ENCODE assay signal across 13 mouse cellular contexts in the genomic region with DNA sequence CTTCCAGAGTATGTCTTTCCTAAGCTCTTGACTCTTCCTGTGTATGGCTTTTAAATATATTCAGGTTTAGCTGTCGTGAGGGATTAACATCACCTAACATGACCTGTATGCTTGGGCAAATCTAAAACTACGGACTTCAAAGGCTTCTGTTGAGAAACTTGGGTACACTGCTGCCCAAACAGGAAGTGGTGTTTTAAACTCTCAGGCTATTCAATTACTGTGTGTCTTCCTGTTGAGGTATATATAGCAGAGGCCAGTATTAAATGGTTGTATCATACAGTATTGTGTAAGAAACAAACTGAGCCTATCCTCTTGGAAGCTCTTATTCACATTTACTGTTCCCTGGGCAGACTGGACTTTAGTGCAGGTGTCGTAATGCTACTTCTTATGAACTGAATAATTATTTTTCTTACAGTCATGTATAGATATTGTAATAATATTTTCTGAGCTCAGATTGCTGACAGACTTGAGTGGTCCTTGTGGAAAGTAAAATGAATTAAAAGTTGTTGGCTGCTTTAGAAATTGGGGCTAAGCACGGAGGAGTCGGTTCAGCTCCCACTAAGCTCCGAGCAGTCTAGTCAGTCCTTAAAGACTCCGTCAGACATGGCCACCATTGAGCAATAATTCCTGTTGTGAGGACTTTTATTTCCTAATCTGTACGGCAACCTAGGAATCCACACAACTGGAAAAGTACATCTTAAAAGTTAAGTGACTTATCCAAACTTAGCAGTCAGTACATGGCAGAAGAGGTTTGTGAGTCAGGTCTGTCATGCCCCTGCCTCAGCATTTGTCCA. TPM values are rescaled to one million over a fixed set of nuclear protein-coding genes. Genes with fewer than 3 reads are reported as not detected.
DNase-seq lines count a peak whose midpoint lies in the region; ATAC-seq and TF ChIP-seq lines count a peak whose summit lies in the region.
"Had no signal": no experiment of that assay in that cellular context is flagged by ENCODE, and none has a peak within 500 bp of the region (broad histone marks: within the 10 kb centered on the region; RNA-seq: fewer than 3 reads in every experiment).

No protein-coding gene starts in this region.

- 0 out of 2 replicates have a peak overlapping the region, but pooled peaks have one; percentile 15 for H3K27ac ChIP-seq in lung, embryonic 15.5 days
- peak overlapping the region; percentile 46; the same call in 1 of the 2 replicates for H3K27ac ChIP-seq in intestine, postnatal 0 days (ENCODE audit: low read depth, low read length)
- peak overlapping the region; percentile 78 for H3K27ac ChIP-seq in small intestine, adult 2 months (ENCODE audit: insufficient read depth, low read depth, low read length)
- H3K27ac ChIP-seq: hindbrain, embryonic 12.5 days; limb, embryonic 12.5 days; midbrain, embryonic 12.5 days; neural tube, embryonic 13.5 days had no signal

- DNase-seq in lung, postnatal 10 days: no peak
- DNase-seq in cerebellum, adult 9-11 months: no peak
- DNase-seq in retina, embryonic 14.5 days (ENCODE audit: low spot score): no peak
- DNase-seq: kidney, postnatal 10 days; layer of hippocampus, postnatal 36 days had no signal

- H3K9me3 ChIP-seq in lung, embryonic 15.5 days: no peaks in the 10 kb centered on the region
- no peaks in the 10 kb centered on the region for H3K9me3 ChIP-seq in intestine, postnatal 0 days (ENCODE audit: control insufficient read depth)
- H3K9me3 ChIP-seq: hindbrain, embryonic 12.5 days; limb, embryonic 12.5 days; midbrain, embryonic 12.5 days; neural tube, embryonic 13.5 days had no signal

- no peak overlapping the region for H3K4me2 ChIP-seq in lung, embryonic 15.5 days
- H3K4me2 ChIP-seq in intestine, postnatal 0 days (replicated peaks; ENCODE audit: low read depth): no peak overlapping the region
- H3K4me2 ChIP-seq: hindbrain, embryonic 12.5 days; limb, embryonic 12.5 days; midbrain, embryonic 12.5 days; neural tube, embryonic 13.5 days had no signal

- WGBS in lung, embryonic 15.5 days: 60% methylated on average over 8 of the region's 8 CpGs
- WGBS in intestine, postnatal 0 days: 58% methylated on average over 8 of the region's 8 CpGs
- WGBS in small intestine, adult 2 months: 60% methylated on average over 8 of the region's 8 CpGs

- TF ChIP-seq CTCF in intestine, postnatal 0 days (IDR thresholded peaks at IDR 0.05; ENCODE audit: low read depth): no peak
- TF ChIP-seq CTCF in small intestine, adult 2 months (IDR thresholded peaks at IDR 0.05; ENCODE audit: extremely low read depth, insufficient read length, insufficient replicate concordance, low read depth, low read length): no peak

- ATAC-seq in lung, embryonic 15.5 days (ENCODE audit: borderline replicate concordance, extremely low read depth, low FRiP score, low TSS enrichment): peak; percentile 13; the same call in 1 of the 2 replicates
- ATAC-seq in activated CD4-positive, CD25-positive, alpha-beta regulatory T cell, adult 4 months: peak; percentile 76
- ATAC-seq in intestine, postnatal 0 days: peak; percentile 61

- H3K27me3 ChIP-seq in lung, embryonic 15.5 days: no peaks in the 10 kb centered on the region
- no peaks in the 10 kb centered on the region for H3K27me3 ChIP-seq in intestine, postnatal 0 days (replicated peaks; ENCODE audit: control insufficient read depth, insufficient read depth, low read length)
- no peaks in the 10 kb centered on the region for H3K27me3 ChIP-seq in small intestine, adult 2 months (ENCODE audit: control insufficient read depth, insufficient read depth, low read length)
- H3K27me3 ChIP-seq: hindbrain, embryonic 12.5 days; neural tube, embryonic 13.5 days had no signal

- no peak for TF ChIP-seq POLR2A in small intestine, adult 2 months (IDR thresholded peaks at IDR 0.05; ENCODE audit: low read depth, low read length)

- no peak overlapping the region for H3K4me3 ChIP-seq in lung, embryonic 15.5 days
- no peak overlapping the region for H3K4me3 ChIP-seq in intestine, postnatal 0 days (ENCODE audit: low read depth, low read length)
- no peak overlapping the region for H3K4me3 ChIP-seq in small intestine, adult 2 months (ENCODE audit: low read depth, low read length)
- H3K4me3 ChIP-seq: hindbrain, embryonic 12.5 days; limb, embryonic 12.5 days; midbrain, embryonic 12.5 days; neural tube, embryonic 13.5 days had no signal

- H3K4me1 ChIP-seq in lung, embryonic 15.5 days: peaks cover 20% of the 10 kb centered on the region
- H3K4me1 ChIP-seq in intestine, postnatal 0 days (replicated peaks; ENCODE audit: control insufficient read depth, insufficient read depth, low read length): peaks cover 3% of the 10 kb centered on the region; the same call in 1 of the 2 replicates
- H3K4me1 ChIP-seq in small intestine, adult 2 months (ENCODE audit: control insufficient read depth, insufficient read depth, insufficient read length, low read length): peaks cover 25% of the 10 kb centered on the region
- H3K4me1 ChIP-seq: hindbrain, embryonic 12.5 days; limb, embryonic 12.5 days; midbrain, embryonic 12.5 days; neural tube, embryonic 13.5 days had no signal

- H3K36me3 ChIP-seq in lung, embryonic 15.5 days: no peaks in the 10 kb centered on the region
- H3K36me3 ChIP-seq in intestine, postnatal 0 days (ENCODE audit: control insufficient read depth, insufficient read depth): no peaks in the 10 kb centered on the region
- H3K36me3 ChIP-seq in small intestine, adult 2 months (ENCODE audit: control insufficient read depth, insufficient read depth, low read length): peaks cover 3% of the 10 kb centered on the region
- H3K36me3 ChIP-seq: hindbrain, embryonic 12.5 days; limb, embryonic 12.5 days; midbrain, embryonic 12.5 days; neural tube, embryonic 13.5 days had no signal

- H3K9ac ChIP-seq in lung, embryonic 15.5 days: no peak overlapping the region
- no peak overlapping the region for H3K9ac ChIP-seq in intestine, postnatal 0 days (ENCODE audit: low read depth, low read length)
- H3K9ac ChIP-seq: hindbrain, embryonic 12.5 days; limb, embryonic 12.5 days; midbrain, embryonic 12.5 days; neural tube, embryonic 13.5 days had no signal

RNA-seq across cellular contexts. Expression of a gene that starts 7.0 kb away (rescaled TPM):
- 42.4 and 49.9 TPM in 2 replicates for polyA plus RNA-seq in lung, embryonic 15.5 days (2015; fragmentation: Nextera tagmentation; extraction: Ambion mirVana)
- polyA plus RNA-seq in activated CD4-positive, CD25-positive, alpha-beta regulatory T cell, adult 4 months (2017; shearing (Covaris generic)): 10 to 100 TPM; 34.2 to 45.0 TPM
- 116 and 117 TPM in 2 replicates for polyA plus RNA-seq in intestine, postnatal 0 days (2015; fragmentation: Nextera tagmentation; extraction: Ambion mirVana)
- 29.4 and 80.0 TPM in 2 replicates for polyA plus RNA-seq in small intestine, adult 2 months (2012; rRNA removed)

RNA-seq across cellular contexts. Expression of a gene that starts 54.1 kb away (rescaled TPM):
- 39.5 and 42.9 TPM in 2 replicates for polyA plus RNA-seq in lung, embryonic 15.5 days (2015; fragmentation: Nextera tagmentation; extraction: Ambion mirVana)
- polyA plus RNA-seq in activated CD4-positive, CD25-positive, alpha-beta regulatory T cell, adult 4 months (2017; shearing (Covaris generic)): 10 to 100 TPM; 76.6 to 81.2 TPM
- polyA plus RNA-seq in intestine, postnatal 0 days (2015; fragmentation: Nextera tagmentation; extraction: Ambion mirVana): 12.7 and 13.1 TPM in 2 replicates
- 1.5 and 3.2 TPM in 2 replicates for polyA plus RNA-seq in small intestine, adult 2 months (2012; rRNA removed)

Comparison
In these comparisons a context has a peak if more than half of its experiments do, and no peak if none do; other contexts are left out.
1. ATAC-seq: peak in every context shown above with its lines; median percentile 76 in activated CD4-positive, CD25-positive, alpha-beta regulatory T cell, adult 4 months; 61 in intestine, postnatal 0 days; 13 in lung, embryonic 15.5 days.
2. H3K27ac ChIP-seq: peak in every context shown above with its lines; median percentile 78 in small intestine, adult 2 months; 46 in intestine, postnatal 0 days; 15 in lung, embryonic 15.5 days.